Mouse (Mus musculus) G1E (cell line): ENCODE measurements at regions not wholly inside any gene's neighbourhood (a gene's known extent, or its start where the extent isn't known, plus 50 kb on each side); places are given as distances from the start of the nearest gene placed in this dataset.

Experiments used
- ATAC-seq: 2 replicates; pipeline ENCODE4 v1.8.0; 2016; ENCODE audit warnings: mild to moderate bottlenecking; ENCODE audit not compliant: insufficient number of reproducible peaks, poor library complexity, low FRiP score, severe bottlenecking; ENCODE audit errors: extremely low read depth
- DNase-seq: peaks from one replicate; pipeline ENCODE4 v3.0.0; 2012; ENCODE audit warnings: low spot score
- H3K27me3 ChIP-seq: 2 replicates; pipeline ENCODE4 v1.6.1; 2012; ENCODE audit warnings: mild to moderate bottlenecking, low read length, inconsistent platforms; ENCODE audit not compliant: insufficient read depth
- H3K36me3 ChIP-seq: replicated peaks from 2 replicates; pipeline ENCODE3; 2012; ENCODE audit warnings: mild to moderate bottlenecking, inconsistent platforms
- H3K4me1 ChIP-seq: 2 replicates; pipeline ENCODE4 v1.6.1; 2012; ENCODE audit warnings: low read depth, low read length, inconsistent platforms, mixed read lengths; ENCODE audit not compliant: insufficient read depth
- H3K4me3 ChIP-seq: 2 replicates; pipeline ENCODE4 v1.5.1; 2012; ENCODE audit warnings: low read depth, mild to moderate bottlenecking, inconsistent platforms, low read length, moderate library complexity, mixed read lengths
- H3K9me3 ChIP-seq: replicated peaks from 2 replicates; pipeline ENCODE4 v1.6.1; 2012; ENCODE audit warnings: inconsistent platforms
- CTCF ChIP-seq: IDR thresholded peaks from 2 replicates; pipeline ENCODE4 v1.5.1; 2012; ENCODE audit warnings: low read depth, low read length, inconsistent platforms, mixed read lengths
- GATA1 ChIP-seq: IDR thresholded peaks from 2 replicates; pipeline ENCODE4 v1.6.1; 2012; ENCODE audit warnings: borderline replicate concordance, low read length, inconsistent platforms, mixed read lengths
- GATA2 ChIP-seq: IDR thresholded peaks from 2 replicates; pipeline ENCODE4 v1.6.1; 2012; ENCODE audit warnings: low read depth, low read length, inconsistent platforms, borderline replicate concordance
- POLR2AphosphoS5 ChIP-seq: IDR thresholded peaks from 2 replicates; pipeline ENCODE4 v1.6.1; 2012; ENCODE audit warnings: low read depth, low read length, inconsistent platforms; ENCODE audit not compliant: insufficient replicate concordance
- TAL1 ChIP-seq: conservative IDR thresholded peaks from 2 replicates; pipeline ENCODE4 v1.6.1; 2012; ENCODE audit warnings: low read depth, low read length, inconsistent platforms, mixed read lengths

GRCm38 (mm10) chr4:67932481-67932880, 1021.7 kb downstream of the Brinp1 start:
- Histone ChIP-seq H3K9me3 (no peaks in the 10 kb centered on the region), H3K27me3 (no peaks in the 10 kb centered on the region), H3K4me1 (no peaks in the 10 kb centered on the region), H3K36me3 (no peaks in the 10 kb centered on the region), H3K4me3 (no peak overlapping the region)
- DNase-seq (no peak), ATAC-seq (no peak)
- TF ChIP-seq POLR2AphosphoS5 (no peak), GATA2 (no peak), GATA1 (no peak), CTCF (no peak), TAL1 (no peak)

DNA sequence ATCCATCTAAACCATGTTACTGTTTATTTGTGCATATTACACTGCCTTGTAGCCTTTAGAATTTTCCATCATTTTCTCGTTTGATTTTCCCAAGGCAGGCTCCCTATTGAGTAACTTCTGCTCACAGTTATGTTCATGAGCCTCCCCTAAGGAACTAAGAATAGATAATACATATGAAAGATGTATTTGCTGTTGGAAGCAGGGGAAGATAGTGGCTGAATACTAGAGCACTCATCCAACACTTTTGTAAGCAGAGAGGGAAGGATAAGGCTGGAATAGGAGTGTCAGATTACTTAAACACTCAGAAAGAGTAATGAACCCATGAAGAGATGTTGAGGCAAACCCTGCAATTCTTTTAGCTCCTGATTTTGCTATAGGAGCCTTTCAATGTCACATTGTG, 1055.1 kb downstream of the Brinp1 start:
- DNase-seq: no peak
- H3K9me3 ChIP-seq: no peaks in the 10 kb centered on the region
- no peak for TF ChIP-seq GATA2
- no peak for TF ChIP-seq POLR2AphosphoS5
- no peak for TF ChIP-seq CTCF
- TF ChIP-seq TAL1: no peak
- no peak for TF ChIP-seq GATA1
- H3K27me3 ChIP-seq: no peaks in the 10 kb centered on the region
- no peaks in the 10 kb centered on the region for H3K36me3 ChIP-seq
- H3K4me1 ChIP-seq: no peaks in the 10 kb centered on the region
- ATAC-seq: no peak
- no peak overlapping the region for H3K4me3 ChIP-seq

DNA sequence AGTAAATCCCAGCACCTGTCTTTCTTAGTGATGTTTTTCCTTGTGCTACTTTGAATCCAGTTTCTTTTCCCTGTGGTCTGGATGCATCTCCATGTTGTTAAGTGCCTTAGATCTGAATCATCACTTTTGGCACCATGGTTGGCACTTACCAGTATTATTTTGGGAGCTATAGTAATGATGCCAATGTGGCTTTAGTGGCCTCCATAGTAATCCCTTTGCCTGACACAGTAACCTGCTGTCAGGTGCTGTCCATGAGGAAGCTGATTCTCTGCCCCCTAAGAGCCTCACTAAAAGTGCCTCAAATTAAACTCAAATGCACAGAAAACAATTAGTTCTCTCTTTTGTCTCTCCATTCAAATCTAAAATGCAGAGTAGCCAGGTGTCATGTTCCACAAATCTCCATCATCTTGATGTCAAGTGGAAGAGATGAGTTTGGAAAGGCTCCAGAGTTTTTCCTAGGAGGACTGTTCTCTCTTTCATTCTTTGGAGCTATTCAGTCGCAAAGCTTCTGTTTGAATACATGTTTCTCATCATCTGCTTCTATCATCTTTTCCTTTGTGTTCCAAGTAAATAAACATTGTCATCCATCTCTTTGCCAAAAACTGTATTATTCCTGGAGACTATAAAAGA, 1062.1 kb downstream of the Brinp1 start:
- DNase-seq (no peak), ATAC-seq (no peak)
- TF ChIP-seq POLR2AphosphoS5 (no peak), TAL1 (no peak), CTCF (no peak), GATA1 (no peak), GATA2 (no peak)
- no peaks in the 10 kb centered on the region for H3K36me3 ChIP-seq
- no peaks in the 10 kb centered on the region for H3K4me1 ChIP-seq
- H3K9me3 ChIP-seq: no peaks in the 10 kb centered on the region
- H3K4me3 ChIP-seq: no peak overlapping the region
- H3K27me3 ChIP-seq: no peaks in the 10 kb centered on the region

DNA sequence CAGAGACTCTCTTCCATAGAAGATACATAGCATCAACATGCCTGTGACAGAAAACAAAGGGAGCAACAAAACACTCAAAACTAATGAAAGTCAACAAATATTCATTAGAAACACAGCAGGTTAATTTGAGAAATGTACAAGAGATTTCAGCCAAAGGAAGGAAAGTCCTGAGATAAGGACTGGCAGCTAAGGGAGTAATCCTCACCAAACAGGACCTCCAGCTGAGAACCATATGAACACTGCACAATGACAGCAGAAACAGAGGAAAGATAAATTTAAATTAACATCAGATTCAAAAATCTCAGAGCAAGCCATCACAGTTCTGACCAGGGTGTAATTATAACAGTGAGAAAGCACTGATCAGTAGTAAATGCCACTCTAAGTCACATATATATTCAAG, 1060.6 kb downstream of the Tlr4 start:
- TF ChIP-seq GATA2: no peak
- TF ChIP-seq CTCF: no peak
- no peak for ATAC-seq
- H3K4me3 ChIP-seq: no peak overlapping the region
- no peak for DNase-seq
- H3K27me3 ChIP-seq: no peaks in the 10 kb centered on the region
- H3K36me3 ChIP-seq: no peaks in the 10 kb centered on the region
- no peaks in the 10 kb centered on the region for H3K9me3 ChIP-seq
- H3K4me1 ChIP-seq: no peaks in the 10 kb centered on the region

DNA sequence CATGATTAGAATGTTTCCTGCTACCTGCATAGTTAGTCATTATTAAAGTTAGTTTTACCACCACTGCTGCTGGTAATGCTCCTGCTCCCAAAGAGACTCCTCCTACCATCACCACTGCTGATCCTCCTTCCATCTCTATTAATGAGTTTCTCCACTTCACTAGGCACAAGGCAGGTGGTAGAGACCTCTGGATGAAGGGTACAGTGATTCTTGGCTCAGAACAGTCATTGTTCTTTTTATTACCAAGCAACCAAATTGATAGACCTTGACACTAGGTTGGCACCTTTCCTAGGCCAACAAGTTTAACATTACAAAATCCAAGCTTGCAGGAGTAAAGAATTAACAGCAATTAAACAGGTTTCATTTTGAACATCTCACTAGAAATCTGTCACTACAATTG, 1057.8 kb downstream of the Tlr4 start:
- no peak for TF ChIP-seq GATA1
- no peak for TF ChIP-seq POLR2AphosphoS5
- no peak for TF ChIP-seq GATA2
- H3K27me3 ChIP-seq: no peaks in the 10 kb centered on the region
- H3K4me1 ChIP-seq: no peaks in the 10 kb centered on the region
- H3K4me3 ChIP-seq: no peak overlapping the region
- DNase-seq (no peak), ATAC-seq (no peak)
- H3K9me3 ChIP-seq: no peaks in the 10 kb centered on the region
- no peaks in the 10 kb centered on the region for H3K36me3 ChIP-seq

- DNase-seq: no peak
- Histone ChIP-seq H3K36me3 (no peaks in the 10 kb centered on the region), H3K4me1 (no peaks in the 10 kb centered on the region), H3K9me3 (0 out of 2 replicates have a peak, but pooled peaks cover under 1% of the 10 kb centered on the region), H3K4me3 (no peak overlapping the region), H3K27me3 (no peaks in the 10 kb centered on the region)
- no peak for ATAC-seq
- TF ChIP-seq TAL1 (no peak), CTCF (no peak), POLR2AphosphoS5 (no peak), GATA2 (no peak), GATA1 (no peak)
Measured at GRCm38 (mm10) chr4:67862218-67862617, 1034.8 kb downstream of the Tlr4 start.

GRCm38 (mm10) chr4:67861801-67862200, 1034.4 kb downstream of the Tlr4 start:
- no peaks in the 10 kb centered on the region for H3K27me3 ChIP-seq
- DNase-seq (no peak), ATAC-seq (no peak)
- no peaks in the 10 kb centered on the region for H3K36me3 ChIP-seq
- H3K4me3 ChIP-seq: no peak overlapping the region
- no peaks in the 10 kb centered on the region for H3K4me1 ChIP-seq
- no peaks in the 10 kb centered on the region for H3K9me3 ChIP-seq
- TF ChIP-seq TAL1 (no peak), POLR2AphosphoS5 (no peak), GATA1 (no peak)
